Comparison of ENCODE assay signal across 8 mouse cellular contexts in the genomic region with DNA sequence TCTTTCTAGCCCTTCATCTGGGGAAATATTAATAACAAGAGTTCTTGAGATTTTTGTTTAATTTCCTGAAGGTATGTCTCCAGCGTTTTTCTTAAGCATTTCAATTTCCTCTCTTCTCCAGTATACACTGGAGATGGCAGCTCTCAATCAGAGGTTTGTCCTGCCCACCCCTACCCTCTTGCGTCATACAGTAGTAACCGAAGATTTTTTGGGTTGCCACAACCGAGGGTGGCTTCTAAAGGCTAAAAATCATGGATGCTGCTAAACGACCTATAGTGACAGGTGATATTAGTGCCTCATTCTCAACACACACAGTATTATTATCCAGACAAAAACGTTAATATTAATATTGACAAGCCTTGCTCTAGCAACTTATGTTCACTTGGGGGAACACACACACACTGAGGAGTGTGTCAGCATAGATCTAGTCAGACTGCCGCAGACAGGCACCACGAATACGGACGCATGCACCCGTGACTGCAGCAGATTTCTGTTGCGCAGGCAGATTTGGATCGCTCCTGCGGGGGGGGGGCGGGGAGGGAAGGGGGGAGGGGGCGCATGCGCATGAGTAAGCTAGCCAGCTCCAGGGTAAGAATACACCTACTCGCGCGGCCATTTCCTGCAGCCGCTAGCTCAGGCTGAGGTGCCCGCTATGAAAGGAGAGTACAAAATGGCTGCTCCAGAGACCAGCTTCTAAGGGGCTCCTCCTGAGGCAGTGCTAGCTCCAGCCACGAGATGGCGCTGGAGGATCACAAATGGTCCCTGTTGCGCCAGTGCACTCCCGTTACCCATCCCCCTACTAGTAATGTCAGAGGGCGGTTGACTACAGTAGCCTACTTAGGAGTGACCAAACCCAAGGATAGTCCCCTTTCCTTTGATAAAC. TPM values are rescaled to one million over a fixed set of nuclear protein-coding genes. Genes with fewer than 3 reads are reported as not detected.
DNase-seq lines count a peak whose midpoint lies in the region; ATAC-seq and TF ChIP-seq lines count a peak whose summit lies in the region.

No protein-coding gene starts in this region.

- H3K9ac ChIP-seq in MEL (ENCODE audit: control insufficient read depth, low read depth, low read length, poor library complexity, severe bottlenecking) = peak overlapping the region; percentile 65
- H3K9ac ChIP-seq in lung, postnatal 0 days (replicated peaks; ENCODE audit: low read depth) = no peak overlapping the region

- no peaks in the 10 kb centered on the region for H3K79me2 ChIP-seq in MEL (ENCODE audit: control insufficient read depth, insufficient read depth, low read length, poor library complexity)

- 0 out of 4 replicates have a peak, but pooled peaks of 1 of the 2 experiments have one; percentile 14 for TF ChIP-seq EP300 in MEL (IDR thresholded peaks at IDR 0.05; ENCODE audit: low read depth in 1 of 2, low read length in 2 of 2)
- TF ChIP-seq EP300 in lung, postnatal 0 days (IDR thresholded peaks at IDR 0.05) = 0 out of 2 replicates have a peak, but pooled peaks have one; percentile 36

- H3K4me3 ChIP-seq in MEL (ENCODE audit: control insufficient read depth in 1 of 2, insufficient read depth in 1 of 2, low read depth in 2 of 2, low read length in 2 of 2) = peak overlapping the region; percentile 65 to 84
- H3K4me3 ChIP-seq in cerebellum, adult 2 months (replicated peaks; ENCODE audit: insufficient read depth, low read depth, low read length) = peak overlapping the region; percentile 51
- H3K4me3 ChIP-seq in hindbrain, embryonic 10.5 days = peak overlapping the region; percentile 47
- H3K4me3 ChIP-seq in lung, postnatal 0 days (ENCODE audit: low read depth, low read length) = peak overlapping the region; percentile 25; the same call in 1 of the 2 replicates

- peak overlapping the region; percentile 81 for H3K27ac ChIP-seq in MEL (ENCODE audit: control insufficient read depth, low read depth, low read length)
- peak overlapping the region; percentile 56 for H3K27ac ChIP-seq in cerebellum, adult 2 months (ENCODE audit: insufficient read depth, low read length)
- peak overlapping the region; percentile 80 for H3K27ac ChIP-seq in hindbrain, embryonic 10.5 days
- H3K27ac ChIP-seq in lung, postnatal 0 days (ENCODE audit: low read length) = peak overlapping the region; percentile 38; the same call in 1 of the 2 replicates

- no peaks in the 10 kb centered on the region for H3K27me3 ChIP-seq in MEL (ENCODE audit: control insufficient read depth in 1 of 2, insufficient read depth in 2 of 2, low read length in 2 of 2)
- H3K27me3 ChIP-seq in cerebellum, adult 2 months (ENCODE audit: control insufficient read depth, insufficient read depth, low read length) = no peaks in the 10 kb centered on the region
- no peaks in the 10 kb centered on the region for H3K27me3 ChIP-seq in hindbrain, embryonic 10.5 days (ENCODE audit: insufficient read depth, poor library complexity, severe bottlenecking)
- no peaks in the 10 kb centered on the region for H3K27me3 ChIP-seq in lung, postnatal 0 days (replicated peaks; ENCODE audit: insufficient read depth, low read length)

- 8% methylated on average over 23 of the region's 27 CpGs for WGBS in cerebellum, adult 2 months
- 14% methylated on average over 25 of the region's 27 CpGs for WGBS in hindbrain, embryonic 10.5 days
- WGBS in lung, postnatal 0 days = 13% methylated on average over 19 of the region's 27 CpGs

- peak overlapping the region; percentile 41 for H3K4me2 ChIP-seq in lung, postnatal 0 days (replicated peaks; ENCODE audit: low read depth, low read length)

- TF ChIP-seq CTCF in MEL (IDR thresholded peaks at IDR 0.05 in 2 of 3, conservative IDR thresholded peaks at IDR 0.05 in 1 of 3; ENCODE audit: control insufficient read depth in 1 of 3, insufficient read depth in 1 of 3, low read depth in 2 of 3, low read length in 3 of 3, poor library complexity in 1 of 3, severe bottlenecking in 1 of 3) = peak; percentile 63 to 95 (median 89)
- TF ChIP-seq CTCF in cerebellum, adult 2 months (IDR thresholded peaks at IDR 0.05; ENCODE audit: borderline replicate concordance, insufficient read depth, low read depth, low read length) = peak; percentile 88
- TF ChIP-seq CTCF in lung, postnatal 0 days (IDR thresholded peaks at IDR 0.05) = peak; percentile 90

- DNase-seq in MEL (ENCODE audit: low read depth, low spot score) = peak; percentile 90
- peak; percentile 94 for DNase-seq in cerebellum, adult 2 months
- DNase-seq in forelimb bud, embryonic 11.5 days (ENCODE audit: low read depth, low spot score) = peak; percentile 94
- peak; percentile 92 for DNase-seq in hindbrain, embryonic 10.5 days (ENCODE audit: low spot score)
- peak; percentile 96 for DNase-seq in layer of hippocampus, adult 9-11 months
- peak; percentile 95 for DNase-seq in lung, postnatal 0 days (ENCODE audit: low spot score)
- DNase-seq in ovary, postnatal 14 days (ENCODE audit: low spot score) = peak; percentile 88
- peak; percentile 92 for DNase-seq in thymus, postnatal 14 days

- peaks cover 0 to 7% of the 10 kb centered on the region in 2 experiments; a peak in 2 of 4 replicates for H3K36me3 ChIP-seq in MEL (ENCODE audit: control insufficient read depth in 1 of 2, insufficient read depth in 2 of 2, low read length in 2 of 2)
- H3K36me3 ChIP-seq in hindbrain, embryonic 10.5 days = no peaks in the 10 kb centered on the region
- no peaks in the 10 kb centered on the region for H3K36me3 ChIP-seq in lung, postnatal 0 days (ENCODE audit: insufficient read depth, low read length)

- TF ChIP-seq RAD21 in MEL (IDR thresholded peaks at IDR 0.05; ENCODE audit: low read depth, low read length) = peak; percentile 98

- peak in 1 of 2 experiments; percentile 48; a peak in 1 of 4 replicates for TF ChIP-seq POLR2A in MEL (IDR thresholded peaks at IDR 0.05; ENCODE audit: control insufficient read depth in 1 of 2, insufficient read depth in 1 of 2, low read depth in 1 of 2, low read length in 2 of 2, poor library complexity in 1 of 2)
- TF ChIP-seq POLR2A in cerebellum, adult 2 months (IDR thresholded peaks at IDR 0.05; ENCODE audit: borderline replicate concordance, insufficient read depth, low read length) = peak; percentile 84

- H3K4me1 ChIP-seq in MEL (ENCODE audit: control insufficient read depth in 1 of 2, insufficient read depth in 2 of 2, low read length in 2 of 2) = no peaks in the 10 kb centered on the region; a peak in 1 of 4 replicates
- no peaks in the 10 kb centered on the region for H3K4me1 ChIP-seq in cerebellum, adult 2 months (ENCODE audit: control insufficient read depth, insufficient read depth, low read length)
- no peaks in the 10 kb centered on the region for H3K4me1 ChIP-seq in hindbrain, embryonic 10.5 days (replicated peaks)
- no peaks in the 10 kb centered on the region for H3K4me1 ChIP-seq in lung, postnatal 0 days (ENCODE audit: insufficient read depth, low read depth, low read length)

- ATAC-seq in lung, postnatal 0 days = peak; percentile 99

- H3K9me3 ChIP-seq in MEL (replicated peaks; ENCODE audit: insufficient read depth, low read length) = no peaks in the 10 kb centered on the region
- H3K9me3 ChIP-seq in hindbrain, embryonic 10.5 days = no peaks in the 10 kb centered on the region
- H3K9me3 ChIP-seq in lung, postnatal 0 days (ENCODE audit: low read length) = no peaks in the 10 kb centered on the region

TF ChIP-seq in MEL, 35 proteins besides CTCF, POLR2A, EP300 and RAD21 (continues in another document):
- TF ChIP-seq SMC3 (IDR thresholded peaks at IDR 0.05; ENCODE audit: low read depth, low read length) = peak; percentile 76
- no peak for TF ChIP-seq ELF1 (IDR thresholded peaks at IDR 0.05; ENCODE audit: low read depth, low read length)
- no peak for TF ChIP-seq RCOR1 (IDR thresholded peaks at IDR 0.05; ENCODE audit: low read depth, low read length)
- TF ChIP-seq CHD2 (IDR thresholded peaks at IDR 0.05; ENCODE audit: low read length) = peak; percentile 66
- no peak for TF ChIP-seq JUND (IDR thresholded peaks at IDR 0.05; ENCODE audit: low read depth, low read length)
- TF ChIP-seq MAX (IDR thresholded peaks at IDR 0.05; ENCODE audit: low read length) = peak; percentile 24; the same call in 1 of the 2 replicates
- TF ChIP-seq GABPA (IDR thresholded peaks at IDR 0.05; ENCODE audit: low read depth, low read length) = no peak
- TF ChIP-seq TAL1 (IDR thresholded peaks at IDR 0.05; ENCODE audit: low read length) = no peak
- TF ChIP-seq MYC (IDR thresholded peaks at IDR 0.05; ENCODE audit: low read depth, low read length) = peak; percentile 19; the same call in 1 of the 2 replicates
- TF ChIP-seq SIN3A (IDR thresholded peaks at IDR 0.05; ENCODE audit: low read length) = peak; percentile 54; the same call in 1 of the 2 replicates
- TF ChIP-seq MXI1 (IDR thresholded peaks at IDR 0.05; ENCODE audit: low read depth, low read length) = peak; percentile 43; the same call in 1 of the 2 replicates
- TF ChIP-seq BHLHE40 (IDR thresholded peaks at IDR 0.05; ENCODE audit: borderline replicate concordance, low read depth, low read length) = no peak
- peak; percentile 58 for TF ChIP-seq HCFC1 (IDR thresholded peaks at IDR 0.05; ENCODE audit: low read depth, low read length)
- TF ChIP-seq MAZ (IDR thresholded peaks at IDR 0.05; ENCODE audit: low read depth, low read length) = no peak; the same call in 1 of the 2 replicates

RNA-seq across cellular contexts. Expression of a gene that starts 20.7 kb away (rescaled TPM):
- not detected in 2 replicates for total RNA-seq in MEL (2012; rRNA removed)
- polyA plus RNA-seq in MEL (2012; ENCODE audit: insufficient read depth in 1 of 2, insufficient read length in 2 of 2, low read depth in 1 of 2, low replicate concordance in 2 of 2, missing spikeins in 1 of 2) = under 1 TPM in 1 of 2 experiments, not detected in 1; 0.14 TPM
- polyA plus RNA-seq in cerebellum, adult 2 months (2012; rRNA removed) = 0.41 and 0.95 TPM in 2 replicates
- polyA plus RNA-seq in hindbrain, embryonic 10.5 days (2016; fragmentation: Nextera tagmentation; extraction: Ambion mirVana) = 3.7 and 5.1 TPM in 2 replicates
- polyA plus RNA-seq in lung, postnatal 0 days (2015; fragmentation: Nextera tagmentation; extraction: Ambion mirVana) = 5.7 and 8.2 TPM in 2 replicates

RNA-seq across cellular contexts. Expression of a gene that starts 29.1 kb away (rescaled TPM):
- 0.08 and 0.10 TPM in 2 replicates for total RNA-seq in MEL (2012; rRNA removed)
- under 1 TPM in 1 of 2 experiments, not detected in 1; 0.11 TPM for polyA plus RNA-seq in MEL (2012; ENCODE audit: insufficient read depth in 1 of 2, insufficient read length in 2 of 2, low read depth in 1 of 2, low replicate concordance in 2 of 2, missing spikeins in 1 of 2)
- polyA plus RNA-seq in cerebellum, adult 2 months (2012; rRNA removed) = 0.13 TPM in 2 replicates
- polyA plus RNA-seq in hindbrain, embryonic 10.5 days (2016; fragmentation: Nextera tagmentation; extraction: Ambion mirVana) = 0.09 and 0.11 TPM in 2 replicates
- 0.05 and 0.10 TPM in 2 replicates for polyA plus RNA-seq in lung, postnatal 0 days (2015; fragmentation: Nextera tagmentation; extraction: Ambion mirVana)

RNA-seq across cellular contexts. Expression of a gene that starts 56.7 kb away (rescaled TPM):
- total RNA-seq in MEL (2012; rRNA removed) = not detected in 2 replicates
- not detected for polyA plus RNA-seq in MEL (2012; ENCODE audit: insufficient read depth in 1 of 2, insufficient read length in 2 of 2, low read depth in 1 of 2, low replicate concordance in 2 of 2, missing spikeins in 1 of 2)
- 17.3 and 19.4 TPM in 2 replicates for polyA plus RNA-seq in cerebellum, adult 2 months (2012; rRNA removed)
- polyA plus RNA-seq in hindbrain, embryonic 10.5 days (2016; fragmentation: Nextera tagmentation; extraction: Ambion mirVana) = 0.25 and 0.51 TPM in 2 replicates
- not detected in 2 replicates for polyA plus RNA-seq in lung, postnatal 0 days (2015; fragmentation: Nextera tagmentation; extraction: Ambion mirVana)

Comparison
In these comparisons a context has a peak if more than half of its experiments do, and no peak if none do; other contexts are left out.
1. Peak in every context shown above with its lines: DNase-seq, ATAC-seq, H3K4me3 ChIP-seq and H3K27ac ChIP-seq.
2. RNA of a gene that starts 56.7 kb away (polyA plus RNA-seq): 17.3 to 19.4 TPM in cerebellum, adult 2 months; 0.25 to 0.51 TPM in hindbrain, embryonic 10.5 days, not detected in MEL and not detected in lung, postnatal 0 days; every median in the first group is over 10 times any median in the second.